Mouse (Mus musculus): Measurements from ENCODE around the gene Gm5737. TPM values are rescaled to one million over a fixed set of nuclear protein-coding genes. Genes with fewer than 3 reads are reported as not detected.
A peak's percentile ranks its signal among the peaks of the same experiment; 100 is the strongest.

The Gm5737 gene
- polyA plus RNA-seq, 1 experiment = not detected

DNA sequence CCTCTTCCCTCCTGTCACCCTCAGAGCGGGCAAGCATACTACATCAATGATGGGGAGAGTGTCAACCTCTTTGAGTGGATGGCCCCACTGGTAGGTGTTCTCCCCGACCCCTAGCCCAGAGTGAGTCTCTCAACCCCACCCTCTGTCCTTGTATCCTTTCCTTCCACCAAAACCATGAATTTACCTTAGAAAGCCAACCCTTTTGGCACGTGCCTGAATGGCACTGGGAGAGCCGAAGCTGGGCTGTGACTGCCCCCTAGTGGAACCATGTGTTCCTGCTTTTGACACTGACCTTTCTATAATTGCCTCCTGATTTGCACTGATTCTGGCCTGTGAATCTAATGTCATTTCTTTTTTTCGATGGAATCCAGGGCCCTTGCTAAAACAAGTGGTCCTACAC is 11.1 kb downstream of the Gm5737 start:
- Histone ChIP-seq H3K4me1 (ENCODE audit: control insufficient read depth, insufficient read depth, low read length) (peaks cover 2% of the 10 kb centered on the region), H3K4me3 (ENCODE audit: insufficient read depth, low read depth, low read length) (no peak overlapping the region), H3K27ac (ENCODE audit: insufficient read depth, low read depth, low read length) (no peak overlapping the region)
- 19% methylated on average over 5 of the region's 5 CpGs for WGBS
- TF ChIP-seq POLR2A (IDR thresholded peaks at IDR 0.05; ENCODE audit: insufficient read depth, low read depth, low read length) (no peak), CTCF (IDR thresholded peaks at IDR 0.05; ENCODE audit: insufficient read depth, low read depth, low read length) (peak; percentile 37; the same call in 1 of the 2 replicates)

DNA sequence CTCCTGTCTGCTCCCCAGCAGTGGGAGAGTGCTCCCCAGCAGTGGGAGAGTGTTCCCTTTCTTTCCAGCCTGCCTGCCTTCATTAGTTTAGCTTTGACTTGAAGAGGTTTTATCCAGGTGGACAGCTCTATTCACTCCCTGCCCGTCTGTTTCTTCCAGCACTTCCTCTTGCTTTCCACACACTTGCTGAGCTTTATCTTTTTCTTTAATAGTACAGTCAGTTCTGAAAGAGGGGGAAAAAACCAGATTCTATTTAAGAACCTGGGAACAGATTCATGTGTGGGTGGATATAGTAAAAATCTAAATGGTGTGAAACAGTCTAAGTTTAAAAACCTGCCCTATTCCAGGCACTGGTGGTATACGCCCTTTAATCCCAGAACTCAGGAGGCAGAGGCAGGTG is 12.9 kb downstream of the Gm5737 start:
- no peak overlapping the region for H3K4me3 ChIP-seq (ENCODE audit: insufficient read depth, low read depth, low read length)
- peak overlapping the region; percentile 27; the same call in 1 of the 2 replicates for H3K27ac ChIP-seq (ENCODE audit: insufficient read depth, low read depth, low read length)
- 34% methylated on average over 2 of the region's 2 CpGs for WGBS
- TF ChIP-seq POLR2A (IDR thresholded peaks at IDR 0.05; ENCODE audit: insufficient read depth, low read depth, low read length) = no peak
- TF ChIP-seq CTCF (IDR thresholded peaks at IDR 0.05; ENCODE audit: insufficient read depth, low read depth, low read length) = no peak
- peaks cover 2% of the 10 kb centered on the region for H3K4me1 ChIP-seq (ENCODE audit: control insufficient read depth, insufficient read depth, low read length)

DNA sequence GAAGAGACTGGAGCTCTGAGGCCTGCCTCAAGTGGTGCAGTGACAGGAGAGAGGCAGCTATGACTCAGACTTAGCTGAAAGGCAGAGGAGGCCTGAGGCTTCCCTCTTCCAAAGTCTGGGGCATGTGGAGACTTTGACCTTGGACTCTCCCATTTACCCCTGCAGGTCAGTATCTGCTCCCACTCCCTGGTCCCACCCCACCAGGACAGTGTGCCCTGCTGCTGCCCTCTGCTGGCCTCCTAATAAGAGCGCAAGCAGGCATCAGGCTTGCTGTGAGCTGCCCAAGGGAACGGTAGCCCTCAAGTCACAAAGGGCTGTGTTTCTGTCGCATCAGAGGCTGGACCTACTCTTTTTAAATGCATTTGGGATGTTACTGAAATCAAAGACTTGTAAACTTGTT is 14.2 kb downstream of the Gm5737 start:
- no peak overlapping the region for H3K4me3 ChIP-seq (ENCODE audit: insufficient read depth, low read depth, low read length)
- peaks cover 10% of the 10 kb centered on the region for H3K4me1 ChIP-seq (ENCODE audit: control insufficient read depth, insufficient read depth, low read length)
- TF ChIP-seq CTCF (IDR thresholded peaks at IDR 0.05; ENCODE audit: insufficient read depth, low read depth, low read length) (peak; percentile 29; the same call in 1 of the 2 replicates), POLR2A (IDR thresholded peaks at IDR 0.05; ENCODE audit: insufficient read depth, low read depth, low read length) (no peak)
- no peak overlapping the region for H3K27ac ChIP-seq (ENCODE audit: insufficient read depth, low read depth, low read length)
- WGBS = 30% methylated on average over 3 of the region's 3 CpGs

DNA sequence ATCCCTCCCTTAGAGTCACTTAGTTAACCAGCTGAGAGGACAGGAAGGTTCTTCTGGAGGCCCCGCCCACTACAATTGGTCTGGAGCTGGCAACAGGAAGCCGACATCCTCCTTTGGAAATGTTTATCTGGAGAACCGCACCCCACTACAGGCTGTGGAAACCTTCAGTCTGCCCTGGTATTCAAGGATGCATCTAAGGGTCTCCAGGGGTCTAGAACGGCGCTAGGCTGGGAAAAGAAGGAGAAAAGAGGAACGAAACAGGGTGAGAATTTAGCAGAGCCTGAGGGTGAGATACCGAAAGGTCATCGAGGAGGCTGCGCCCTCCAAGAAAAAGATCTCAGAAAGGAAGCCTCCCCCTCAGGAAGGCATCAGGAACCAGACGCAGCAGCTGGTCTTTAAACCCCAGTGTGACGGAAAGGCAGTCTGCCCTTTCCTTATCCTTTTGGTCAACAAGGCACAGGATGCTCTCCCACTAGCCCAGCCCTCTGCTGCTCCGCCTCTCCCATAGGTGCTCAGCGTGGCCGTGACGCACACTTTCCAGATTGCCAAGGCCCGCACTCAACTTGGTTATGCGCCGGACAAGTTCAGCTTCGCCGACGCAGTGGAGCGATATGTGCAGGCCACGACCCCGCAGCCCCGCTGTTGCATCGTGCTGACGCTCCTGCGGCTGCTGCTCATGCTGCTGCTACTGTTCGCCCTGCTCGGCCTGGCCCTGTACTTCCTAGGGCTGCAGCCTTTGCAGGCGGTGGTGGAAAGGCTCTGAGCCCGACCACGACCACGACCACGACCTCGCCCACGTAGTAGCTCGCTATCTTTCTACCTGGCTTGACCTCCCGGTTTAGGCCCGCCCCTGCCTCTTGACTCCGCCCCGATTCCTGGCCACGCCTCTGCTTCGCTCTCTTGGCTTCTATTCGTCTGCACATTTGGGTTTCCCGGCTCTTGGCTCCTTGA is 18.5 kb downstream of the Gm5737 start:
- Histone ChIP-seq H3K27ac (ENCODE audit: insufficient read depth, low read depth, low read length) (peak overlapping the region; percentile 65), H3K4me3 (ENCODE audit: insufficient read depth, low read depth, low read length) (peak overlapping the region; percentile 73), H3K4me1 (ENCODE audit: control insufficient read depth, insufficient read depth, low read length) (peaks cover 9% of the 10 kb centered on the region)
- TF ChIP-seq POLR2A (IDR thresholded peaks at IDR 0.05; ENCODE audit: insufficient read depth, low read depth, low read length) (peak; percentile 41; the same call in 1 of the 2 replicates), CTCF (IDR thresholded peaks at IDR 0.05; ENCODE audit: insufficient read depth, low read depth, low read length) (no peak)
- under 1% methylated on average over 46 of the region's 46 CpGs for whole genome bisulfite sequencing

DNA sequence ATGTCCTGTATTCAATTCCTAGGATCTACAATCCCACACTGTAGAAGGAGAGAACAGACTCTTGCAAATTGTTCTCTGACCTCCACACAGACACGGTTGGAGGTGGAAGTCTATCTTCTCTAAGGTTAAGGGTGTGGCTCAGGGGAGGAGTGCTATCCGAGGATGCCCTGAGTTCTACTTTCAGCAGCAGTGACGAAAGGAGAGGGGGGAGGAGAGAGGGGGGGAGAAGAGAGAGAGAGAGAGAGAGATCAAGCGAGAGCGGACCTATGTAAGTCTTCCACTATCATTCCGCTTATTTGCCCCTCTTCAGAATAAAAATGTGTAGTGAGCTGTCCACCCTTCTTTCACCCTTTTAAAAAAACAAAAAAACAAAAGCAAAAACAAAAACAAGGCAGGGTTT is 22.3 kb downstream of the Gm5737 start:
- Histone ChIP-seq H3K4me3 (ENCODE audit: insufficient read depth, low read depth, low read length) (0 out of 2 replicates have a peak overlapping the region, but pooled peaks have one; percentile 9), H3K4me1 (ENCODE audit: control insufficient read depth, insufficient read depth, low read length) (peaks cover 11% of the 10 kb centered on the region), H3K27ac (ENCODE audit: insufficient read depth, low read depth, low read length) (no peak overlapping the region)
- WGBS = 24% methylated on average over 6 of the region's 6 CpGs
- no peak for TF ChIP-seq CTCF (IDR thresholded peaks at IDR 0.05; ENCODE audit: insufficient read depth, low read depth, low read length)
- TF ChIP-seq POLR2A (IDR thresholded peaks at IDR 0.05; ENCODE audit: insufficient read depth, low read depth, low read length) = no peak

DNA sequence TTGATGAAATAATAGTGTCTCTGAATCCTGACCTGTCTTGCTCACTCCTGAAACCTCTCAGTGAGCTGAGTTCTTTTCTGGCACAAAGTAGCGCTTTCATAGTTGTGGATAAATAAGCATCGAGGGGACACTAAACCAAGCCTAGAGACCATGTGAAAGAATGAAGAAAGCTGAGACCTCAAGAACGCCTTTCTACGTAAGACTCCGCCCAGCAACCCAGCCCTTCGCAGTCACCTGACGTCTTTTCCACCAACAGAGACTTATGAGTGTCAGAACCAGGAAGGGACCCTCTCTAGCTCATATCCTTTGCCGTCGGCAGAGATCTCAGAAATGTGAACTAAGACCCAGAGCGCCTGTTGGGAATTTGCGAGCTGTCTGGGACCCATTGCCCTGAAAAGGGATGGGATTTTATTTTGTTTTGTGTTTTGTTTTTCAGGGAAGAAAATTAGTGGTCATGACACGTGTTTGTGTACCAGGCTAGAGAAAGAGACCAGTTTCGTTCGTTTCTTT is 22.8 kb downstream of the Gm5737 start:
- H3K4me3 ChIP-seq (ENCODE audit: insufficient read depth, low read depth, low read length) = peak overlapping the region; percentile 61

DNA sequence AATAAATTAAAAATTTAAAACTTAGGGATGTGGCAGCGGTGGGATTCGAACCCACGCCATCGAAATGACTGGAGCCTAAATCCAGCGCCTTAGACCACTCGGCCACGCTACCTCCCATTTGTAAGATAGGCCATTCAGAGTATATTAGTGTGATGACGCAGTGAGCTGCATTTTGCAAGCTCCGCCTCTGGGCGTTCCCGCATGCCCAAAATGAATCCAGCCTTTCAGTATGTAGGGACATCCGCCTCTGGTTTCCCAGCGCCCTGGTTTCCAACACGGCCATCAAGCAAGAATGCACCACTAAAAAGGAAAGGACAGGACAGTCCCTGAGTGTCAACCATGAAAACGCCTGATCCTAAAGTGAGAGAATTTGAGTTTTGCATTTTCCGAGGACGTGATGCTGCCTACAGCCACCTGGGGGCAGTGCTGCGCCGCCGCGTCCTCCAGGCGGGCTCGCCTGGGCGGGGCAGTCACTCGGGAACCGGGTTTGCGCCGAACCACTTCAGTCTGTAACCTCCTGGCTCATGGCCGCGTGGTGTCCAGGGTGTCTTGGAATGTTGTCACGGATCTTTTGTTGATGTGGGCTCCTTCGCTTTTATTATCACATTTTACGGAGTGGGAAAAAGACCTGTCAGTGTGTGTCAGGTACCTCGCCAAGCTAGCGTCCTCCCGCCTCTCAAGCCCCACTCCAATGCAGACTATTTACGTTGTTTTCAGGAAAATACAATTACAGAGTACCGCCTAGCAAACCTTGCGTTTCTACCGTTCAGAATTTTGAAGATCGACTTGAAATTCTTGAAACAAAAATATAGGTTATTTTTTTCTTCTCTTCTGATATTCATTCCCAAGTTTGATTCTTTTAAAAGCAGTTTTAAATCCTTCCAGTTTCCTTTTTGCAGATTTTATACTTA is 23.5 kb downstream of the Gm5737 start:
- WGBS = under 1% methylated on average over 41 of the region's 41 CpGs
- H3K4me1 ChIP-seq (ENCODE audit: control insufficient read depth, insufficient read depth, low read length) = peaks cover 10% of the 10 kb centered on the region
- H3K27ac ChIP-seq (ENCODE audit: insufficient read depth, low read depth, low read length) = peak overlapping the region; percentile 57

More for the DNA sequence above, 22.8 kb downstream of the Gm5737 start:
- TF ChIP-seq POLR2A (IDR thresholded peaks at IDR 0.05; ENCODE audit: insufficient read depth, low read depth, low read length) (no peak), CTCF (IDR thresholded peaks at IDR 0.05; ENCODE audit: insufficient read depth, low read depth, low read length) (no peak)
- peaks cover 11% of the 10 kb centered on the region for H3K4me1 ChIP-seq (ENCODE audit: control insufficient read depth, insufficient read depth, low read length)
- under 1% methylated on average over 14 of the region's 14 CpGs for WGBS
- no peak overlapping the region for H3K27ac ChIP-seq (ENCODE audit: insufficient read depth, low read depth, low read length)

DNA sequence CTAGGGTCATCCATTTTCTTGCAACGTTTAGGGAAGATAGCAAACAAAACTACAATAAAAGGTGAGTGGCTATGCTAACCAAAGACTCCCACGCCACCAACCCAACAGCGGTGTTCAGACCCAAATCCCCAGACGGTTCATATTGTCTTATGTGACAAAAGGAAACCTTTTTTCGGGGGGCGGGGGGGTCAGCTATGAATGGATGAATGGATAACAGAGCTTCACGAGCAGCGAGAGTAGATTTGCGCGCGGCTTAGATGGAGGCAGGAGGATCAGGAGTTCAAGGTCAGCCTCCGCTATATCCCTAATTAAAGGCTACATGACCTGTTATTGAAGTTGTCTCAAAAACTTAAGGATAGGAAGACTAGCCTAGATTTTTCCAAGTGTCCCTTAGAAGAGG is 24.2 kb downstream of the Gm5737 start:
- Histone ChIP-seq H3K27ac (ENCODE audit: insufficient read depth, low read depth, low read length) (no peak overlapping the region), H3K4me3 (ENCODE audit: insufficient read depth, low read depth, low read length) (peak overlapping the region; percentile 31), H3K4me1 (ENCODE audit: control insufficient read depth, insufficient read depth, low read length) (peaks cover 4% of the 10 kb centered on the region)
- no peak for TF ChIP-seq POLR2A (IDR thresholded peaks at IDR 0.05; ENCODE audit: insufficient read depth, low read depth, low read length)
- no peak for TF ChIP-seq CTCF (IDR thresholded peaks at IDR 0.05; ENCODE audit: insufficient read depth, low read depth, low read length)
- WGBS = 3% methylated on average over 12 of the region's 12 CpGs

More for the DNA sequence above, 23.5 kb downstream of the Gm5737 start:
- TF ChIP-seq CTCF (IDR thresholded peaks at IDR 0.05; ENCODE audit: insufficient read depth, low read depth, low read length) (peak; percentile 100), POLR2A (IDR thresholded peaks at IDR 0.05; ENCODE audit: insufficient read depth, low read depth, low read length) (peak; percentile 48)
- peak overlapping the region; percentile 61 for H3K4me3 ChIP-seq (ENCODE audit: insufficient read depth, low read depth, low read length)
